Mouse (Mus musculus) heart, adult 2 months (tissue): Measurements from ENCODE around the gene Rpia. TPM values are rescaled to one million over a fixed set of nuclear protein-coding genes. Genes with fewer than 3 reads are reported as not detected.

Source experiments
- DNase-seq, 2 experiments: peaks; one replicate each; pipeline ENCODE4 v3.0.0; 2021
- H3K27ac ChIP-seq: fragments of 200-600 bp; 2 replicates; pipeline ENCODE4 v1.8.1; 2022
- H3K27me3 ChIP-seq: fragments of 200-500 bp; 2 replicates; pipeline ENCODE4 v1.6.1; 2012; ENCODE audit warnings: mild to moderate bottlenecking, low read length, inconsistent platforms, mixed read lengths; ENCODE audit not compliant: control insufficient read depth, insufficient read depth
- H3K36me3 ChIP-seq: fragments of 200-500 bp; 2 replicates; pipeline ENCODE4 v1.6.1; 2012; ENCODE audit warnings: low read length, inconsistent platforms; ENCODE audit not compliant: control insufficient read depth, insufficient read depth
- H3K4me1 ChIP-seq: fragments of 200-500 bp; 2 replicates; pipeline ENCODE4 v1.6.1; 2011; ENCODE audit warnings: low read length; ENCODE audit not compliant: control insufficient read depth, insufficient read depth
- H3K4me3 ChIP-seq: fragments of 200-600 bp; 2 replicates; pipeline ENCODE4 v1.8.1; 2022
- H3K79me2 ChIP-seq: fragments of 200-500 bp; replicated peaks from 2 replicates; pipeline ENCODE4 v1.6.1; 2012; ENCODE audit warnings: mild to moderate bottlenecking, inconsistent platforms, low read length, moderate library complexity, mixed read lengths; ENCODE audit not compliant: control insufficient read depth, insufficient read depth
- H3K9ac ChIP-seq: fragments of 200-500 bp; 2 replicates; pipeline ENCODE4 v1.6.1; 2012; ENCODE audit warnings: low read depth, mild to moderate bottlenecking, control low read depth, inconsistent platforms, low read length, mixed read lengths
- CTCF ChIP-seq: fragments of 200-600 bp; IDR thresholded peaks from 2 replicates; pipeline ENCODE4 v1.8.1; 2022; ENCODE audit warnings: antibody characterized with exemption, mild to moderate bottlenecking, moderate library complexity
- EP300 ChIP-seq: fragments of 200-500 bp; IDR thresholded peaks from 2 replicates; pipeline ENCODE4 v1.6.1; 2011; ENCODE audit warnings: low read depth, low read length, control low read depth; ENCODE audit not compliant: insufficient read depth
- POLR2A ChIP-seq: fragments of 200-500 bp; IDR thresholded peaks from 2 replicates; pipeline ENCODE4 v1.6.1; 2011; ENCODE audit warnings: mild to moderate bottlenecking, low read depth, low read length, control low read depth; ENCODE audit not compliant: insufficient read depth
- WGBS: fragments of 180-500 bp; shearing (Covaris S2); methylation state at CpG from one replicate; pipeline ENCODE4 v1.1.7; 2018; 5-methylcytosine and 5-hydroxymethylcytosine counted together
- intact Hi-C: fragments of 180-260 bp; cut with DNase I; formaldehyde crosslinking; loops from one replicate; pipeline ENCODE4 v1.15.1; 2025
- polyA plus RNA-seq: library from polyadenylated mRNA; depleted of rRNA; stranded (reverse); fragments of >200 nt; gene quantifications from 2 replicates; pipeline ENCODE4 v1.2.3, GENCODE M21; 2012; rRNA removed
- total RNA-seq, 2 experiments: library from RNA; stranded (reverse); gene quantifications; 2 replicates each; pipeline ENCODE4 v1.2.3; 2021

Rpia gene
- total and polyA plus RNA-seq, 3 experiments: 6.6 to 15.2 (median 12.9) TPM

GRCm38 (mm10) chr6:70724722-70725121 is 67.3 kb downstream of the Rpia start:
- TF ChIP-seq CTCF: no peak
- no peak for TF ChIP-seq POLR2A
- TF ChIP-seq EP300: no peak
- H3K4me3 ChIP-seq: no peak overlapping the region
- no peak for DNase-seq
- no peaks in the 10 kb centered on the region for H3K27me3 ChIP-seq
- no peaks in the 10 kb centered on the region for H3K36me3 ChIP-seq
- intact Hi-C loops: no loop called here
- H3K27ac ChIP-seq: no peak overlapping the region
- no peak overlapping the region for H3K9ac ChIP-seq
- no peaks in the 10 kb centered on the region for H3K79me2 ChIP-seq
- WGBS: 89% methylated on average over 13 of the region's 13 CpGs
- H3K4me1 ChIP-seq: no peaks in the 10 kb centered on the region

GRCm38 (mm10) chr6:70722298-70722697 is 69.7 kb downstream of the Rpia start:
- Histone ChIP-seq H3K79me2 (no peaks in the 10 kb centered on the region), H3K4me3 (no peak overlapping the region), H3K27me3 (no peaks in the 10 kb centered on the region), H3K4me1 (no peaks in the 10 kb centered on the region), H3K36me3 (no peaks in the 10 kb centered on the region), H3K27ac (no peak overlapping the region), H3K9ac (no peak overlapping the region)
- DNase-seq: no peak
- 87% methylated on average over 7 of the region's 7 CpGs for WGBS
- intact Hi-C loops: no loop called here
- TF ChIP-seq POLR2A (no peak), CTCF (no peak), EP300 (no peak)

GRCm38 (mm10) chr6:70718760-70719159 is 73.3 kb downstream of the Rpia start:
- no peaks in the 10 kb centered on the region for H3K79me2 ChIP-seq
- no peak for DNase-seq
- intact Hi-C loops: no loop called here
- no peaks in the 10 kb centered on the region for H3K4me1 ChIP-seq
- 48% methylated on average over 2 of the region's 2 CpGs for WGBS
- no peaks in the 10 kb centered on the region for H3K27me3 ChIP-seq
- H3K9ac ChIP-seq: no peak overlapping the region
- TF ChIP-seq POLR2A (no peak), CTCF (no peak), EP300 (no peak)
- no peak overlapping the region for H3K27ac ChIP-seq
- H3K36me3 ChIP-seq: no peaks in the 10 kb centered on the region
- no peak overlapping the region for H3K4me3 ChIP-seq

GRCm38 (mm10) chr6:70718164-70718563 is 73.9 kb downstream of the Rpia start:
- WGBS: 82% methylated on average over 4 of the region's 4 CpGs

GRCm38 (mm10) chr6:70716701-70717393 is 75.2 kb downstream of the Rpia start:
- Histone ChIP-seq H3K9ac (no peak overlapping the region), H3K79me2 (no peaks in the 10 kb centered on the region), H3K36me3 (no peaks in the 10 kb centered on the region), H3K27ac (no peak overlapping the region), H3K27me3 (no peaks in the 10 kb centered on the region), H3K4me1 (no peaks in the 10 kb centered on the region), H3K4me3 (no peak overlapping the region)
- intact Hi-C loops: no loop called here
- WGBS: 67% methylated on average over 12 of the region's 12 CpGs
- TF ChIP-seq POLR2A (no peak), CTCF (no peak), EP300 (no peak)
- no peak for DNase-seq

More at GRCm38 (mm10) chr6:70718164-70718563, 73.9 kb downstream of the Rpia start:
- no peak for DNase-seq
- no peaks in the 10 kb centered on the region for H3K79me2 ChIP-seq
- no peak overlapping the region for H3K27ac ChIP-seq
- H3K27me3 ChIP-seq: no peaks in the 10 kb centered on the region
- intact Hi-C loops: no loop called here
- no peak overlapping the region for H3K9ac ChIP-seq
- H3K36me3 ChIP-seq: no peaks in the 10 kb centered on the region
- TF ChIP-seq POLR2A (no peak), CTCF (no peak), EP300 (no peak)
- H3K4me3 ChIP-seq: no peak overlapping the region
- H3K4me1 ChIP-seq: no peaks in the 10 kb centered on the region

Other genes with a start within 250 kb of the Rpia start
- 1 to 10 TPM; 8.4 to 8.5 TPM for gene Eif2ak3, start 52.3 kb upstream of the Rpia start, total RNA-seq
- gene Eif2ak3, start 52.3 kb upstream of the Rpia start, polyA plus RNA-seq: 4.0 and 6.9 TPM in 2 replicates
- not detected for gene Tex37, start 126.7 kb upstream of the Rpia start, total RNA-seq
- gene Tex37, start 126.7 kb upstream of the Rpia start, polyA plus RNA-seq: not detected in 2 replicates
- gene Foxi3, start 164.3 kb upstream of the Rpia start, total RNA-seq: not detected
- not detected in 2 replicates for gene Foxi3, start 164.3 kb upstream of the Rpia start, polyA plus RNA-seq